Mouse (Mus musculus) ES-E14 (cell line): ENCODE measurements around the gene Diras1. TPM values are rescaled to one million over a fixed set of nuclear protein-coding genes. Genes with fewer than 3 reads are reported as not detected.

Source experiments
- DNase-seq: peaks from one replicate; pipeline ENCODE4 v3.0.0-alpha.2; 2013; ENCODE audit warnings: low read depth, low spot score
- H3K27ac ChIP-seq: 2 replicates; pipeline ENCODE4 v1.5.1; 2012; ENCODE audit warnings: low read depth, mild to moderate bottlenecking, low read length, moderate library complexity, mixed read lengths; ENCODE audit not compliant: poor library complexity, insufficient read depth, severe bottlenecking
- H3K36me3 ChIP-seq: 2 replicates; pipeline ENCODE4 v1.6.1; 2012; ENCODE audit warnings: mild to moderate bottlenecking, low read length, moderate library complexity, mixed read lengths; ENCODE audit not compliant: control insufficient read depth, poor library complexity, insufficient read depth, severe bottlenecking
- H3K4me1 ChIP-seq, 2 experiments: fragments of 150-350 bp in 1 of 2; sonication (generic) in 1 of 2; 2 replicates each; pipeline ENCODE4 v1.6.1; 2012; ENCODE audit warnings: low read length in 2 of 2, mild to moderate bottlenecking in 1 of 2, mixed read lengths in 1 of 2; ENCODE audit not compliant: control insufficient read depth in 2 of 2, insufficient read depth in 2 of 2, poor library complexity in 1 of 2
- H3K4me3 ChIP-seq, 2 experiments: fragments of 150-350 bp in 1 of 2; sonication (generic) in 1 of 2; 2 replicates each; pipeline ENCODE4 v1.5.1; 2012; ENCODE audit warnings: low read length in 2 of 2, low read depth in 1 of 2, mild to moderate bottlenecking in 1 of 2, mixed read lengths in 1 of 2; ENCODE audit not compliant: insufficient read depth in 1 of 2, poor library complexity in 1 of 2, severe bottlenecking in 1 of 2
- H3K9ac ChIP-seq: 2 replicates; pipeline ENCODE4 v1.6.1; 2012; ENCODE audit warnings: low read depth, mild to moderate bottlenecking, low read length, mixed read lengths; ENCODE audit not compliant: poor library complexity, insufficient read depth, severe bottlenecking
- H3K9me3 ChIP-seq: fragments of 150-350 bp; sonication (generic); 2 replicates; pipeline ENCODE4 v1.6.1; 2012; ENCODE audit warnings: low read depth, mild to moderate bottlenecking, low read length; ENCODE audit not compliant: control insufficient read depth, insufficient read depth
- CHD2 ChIP-seq: IDR thresholded peaks from 2 replicates; pipeline ENCODE4 v1.6.1; 2014; ENCODE audit warnings: mild to moderate bottlenecking, low read depth, low read length, inconsistent platforms
- HCFC1 ChIP-seq: IDR thresholded peaks from 2 replicates; pipeline ENCODE4 v1.6.1; 2012; ENCODE audit warnings: low read length, inconsistent platforms, borderline replicate concordance; ENCODE audit not compliant: insufficient read depth
- MAFK ChIP-seq: IDR thresholded peaks from 2 replicates; pipeline ENCODE4 v1.6.1; 2014; ENCODE audit warnings: mild to moderate bottlenecking, low read depth, low read length, inconsistent platforms; ENCODE audit not compliant: insufficient read depth
- ZC3H11A ChIP-seq: IDR thresholded peaks from 2 replicates; pipeline ENCODE4 v1.6.1; 2012; ENCODE audit warnings: low read depth, mild to moderate bottlenecking, inconsistent platforms, low read length, borderline replicate concordance
- ZNF384 ChIP-seq: IDR thresholded peaks from 2 replicates; pipeline ENCODE4 v1.6.1; 2012; ENCODE audit warnings: low read depth, low read length, inconsistent platforms
- in situ Hi-C, 2 experiments: fragments of 600-800 bp; cut with MboI; formaldehyde crosslinking; loops; one replicate each; pipeline ENCODE4 v1.15.1; 2025; ENCODE audit warnings: low sequenced_read_pairs in 2 of 2, inconsistent platforms in 1 of 2; ENCODE audit not compliant: unreplicated experiment in 2 of 2
- total RNA-seq: library from RNA; depleted of rRNA; stranded (reverse); fragments of 300-350 nt; gene quantifications from 2 replicates; pipeline ENCODE4 v1.2.3, GENCODE M21; 2012

Gene Diras1
- total RNA-seq, 1 experiment = 1.1 TPM

- no peak for DNase-seq
- H3K36me3 ChIP-seq = no peaks in the 10 kb centered on the region
- TF ChIP-seq ZC3H11A (no peak), MAFK (no peak), CHD2 (no peak), ZNF384 (no peak), HCFC1 (no peak)
- H3K9me3 ChIP-seq = no peaks in the 10 kb centered on the region
- no peak overlapping the region for H3K4me3 ChIP-seq
- peaks cover 0 to 6% of the 10 kb centered on the region in 2 experiments; a peak in 1 of 4 replicates for H3K4me1 ChIP-seq
- H3K27ac ChIP-seq = no peak overlapping the region
- in situ Hi-C loops = no loop called here
- no peak overlapping the region for H3K9ac ChIP-seq
These were observed 2.8 kb upstream of the Diras1 start for GRCm38 (mm10) chr10:81028219-81028618.

GRCm38 (mm10) chr10:81027331-81027730 lies 1.9 kb upstream of the Diras1 start:
- Histone ChIP-seq H3K9me3 (no peaks in the 10 kb centered on the region), H3K9ac (no peak overlapping the region), H3K36me3 (no peaks in the 10 kb centered on the region), H3K4me3 (no peak overlapping the region), H3K4me1 (peaks cover 0 to 8% of the 10 kb centered on the region in 2 experiments; a peak in 1 of 4 replicates), H3K27ac (no peak overlapping the region)
- in situ Hi-C loops = no loop called here
- no peak for DNase-seq
- TF ChIP-seq MAFK = no peak
- TF ChIP-seq HCFC1 = no peak
- no peak for TF ChIP-seq CHD2
- no peak for TF ChIP-seq ZC3H11A
- TF ChIP-seq ZNF384 = no peak

- Histone ChIP-seq H3K4me3 (no peak overlapping the region), H3K9ac (no peak overlapping the region), H3K36me3 (no peaks in the 10 kb centered on the region), H3K4me1 (peaks cover 0 to 13% of the 10 kb centered on the region in 2 experiments; a peak in 1 of 4 replicates), H3K27ac (no peak overlapping the region), H3K9me3 (no peaks in the 10 kb centered on the region)
- in situ Hi-C loops = no loop called here
- no peak for DNase-seq
- TF ChIP-seq ZNF384 = no peak
- TF ChIP-seq CHD2 = no peak
- no peak for TF ChIP-seq MAFK
- no peak for TF ChIP-seq ZC3H11A
These were observed 1.4 kb upstream of the Diras1 start for GRCm38 (mm10) chr10:81026857-81027256.

GRCm38 (mm10) chr10:81025047-81025621 lies 328 bp downstream of the Diras1 start:
- DNase-seq = no peak
- peak overlapping the region; percentile 16 to 51; a peak in 2 of 4 replicates for H3K4me3 ChIP-seq
- H3K27ac ChIP-seq = no peak overlapping the region
- in situ Hi-C loops = no loop called here
- H3K9me3 ChIP-seq = no peaks in the 10 kb centered on the region
- TF ChIP-seq HCFC1 (no peak), ZC3H11A (no peak), ZNF384 (no peak), CHD2 (no peak)
- no peaks in the 10 kb centered on the region for H3K36me3 ChIP-seq
- peaks cover 0 to 14% of the 10 kb centered on the region in 2 experiments; a peak in 1 of 4 replicates for H3K4me1 ChIP-seq
- no peak overlapping the region for H3K9ac ChIP-seq

- no peaks in the 10 kb centered on the region for H3K9me3 ChIP-seq
- DNase-seq = no peak
- H3K4me1 ChIP-seq = peaks cover 0 to 17% of the 10 kb centered on the region in 2 experiments; a peak in 1 of 4 replicates
- no peak for TF ChIP-seq ZC3H11A
- TF ChIP-seq MAFK = no peak
- no peak for TF ChIP-seq CHD2
- no peak for TF ChIP-seq ZNF384
- in situ Hi-C loops = no loop called here
- H3K9ac ChIP-seq = no peak overlapping the region
- H3K36me3 ChIP-seq = no peaks in the 10 kb centered on the region
- H3K4me3 ChIP-seq = no peak overlapping the region
- no peak overlapping the region for H3K27ac ChIP-seq
These were observed 1.0 kb downstream of the Diras1 start for GRCm38 (mm10) chr10:81024346-81024937.
